Mouse (Mus musculus) yolk sac, embryonic 10.5 days (tissue): Measurements from ENCODE around the gene Ece1.

Experiments
- DNase-seq: peaks from one replicate; pipeline ENCODE4 v3.0.0-alpha.2; 2017; ENCODE audit warnings: low spot score

Gene Ece1

GRCm38 (mm10) chr4:137857116-137857515 is 4.9 kb upstream of the Ece1 start:
- no peak for DNase-seq

GRCm38 (mm10) chr4:137858371-137858770 is 3.7 kb upstream of the Ece1 start:
- no peak for DNase-seq

- DNase-seq, result no peak
These were observed 501 bp upstream of the Ece1 start for GRCm38 (mm10) chr4:137861461-137862011.

- no peak for DNase-seq
These were observed 641 bp downstream of the Ece1 start for GRCm38 (mm10) chr4:137862516-137863240.

GRCm38 (mm10) chr4:137864031-137864430 is 2.0 kb downstream of the Ece1 start:
- no peak for DNase-seq

- DNase-seq, result no peak
These were observed 2.7 kb downstream of the Ece1 start for GRCm38 (mm10) chr4:137864769-137865168.

GRCm38 (mm10) chr4:137865221-137865641 is 3.2 kb downstream of the Ece1 start:
- DNase-seq, result no peak

GRCm38 (mm10) chr4:137866206-137866863 is 4.3 kb downstream of the Ece1 start:
- DNase-seq, result no peak

GRCm38 (mm10) chr4:137867225-137867624 is 5.2 kb downstream of the Ece1 start:
- DNase-seq, result peak; percentile 57

GRCm38 (mm10) chr4:137867675-137868257 is 5.7 kb downstream of the Ece1 start:
- DNase-seq, result no peak

- DNase-seq, result peak; percentile 48
These were observed 7.7 kb downstream of the Ece1 start for GRCm38 (mm10) chr4:137869667-137870274.

- no peak for DNase-seq
These were observed 8.9 kb downstream of the Ece1 start for GRCm38 (mm10) chr4:137870979-137871378.

GRCm38 (mm10) chr4:137871431-137871830 is 9.4 kb downstream of the Ece1 start:
- no peak for DNase-seq

GRCm38 (mm10) chr4:137874337-137874736 is 12.3 kb downstream of the Ece1 start:
- DNase-seq, result no peak

GRCm38 (mm10) chr4:137874826-137875225 is 12.8 kb downstream of the Ece1 start:
- DNase-seq, result no peak

GRCm38 (mm10) chr4:137875466-137876092 is 13.5 kb downstream of the Ece1 start:
- no peak for DNase-seq

GRCm38 (mm10) chr4:137876834-137877233 is 14.8 kb downstream of the Ece1 start:
- no peak for DNase-seq

- DNase-seq, result peak; percentile 77
These were observed 15.4 kb downstream of the Ece1 start for GRCm38 (mm10) chr4:137877432-137877881.

GRCm38 (mm10) chr4:137879383-137880156 is 17.5 kb downstream of the Ece1 start:
- DNase-seq, result no peak

- DNase-seq, result no peak
These were observed 19.4 kb downstream of the Ece1 start for GRCm38 (mm10) chr4:137881445-137881844.

- no peak for DNase-seq
These were observed 20.6 kb downstream of the Ece1 start for GRCm38 (mm10) chr4:137882663-137883062.
